Mouse (Mus musculus) megakaryocyte, embryonic 14.5 days (primary cell): ENCODE data around the gene Notch2.

Experiments
- FLI1 ChIP-seq: IDR thresholded peaks from 2 replicates; pipeline ENCODE4 v1.6.1; 2012; ENCODE audit warnings: low read length, inconsistent platforms, mixed read lengths
- GATA1 ChIP-seq: IDR thresholded peaks from 3 replicates; pipeline ENCODE4 v1.6.1; 2012; ENCODE audit warnings: mixed read lengths, low read length, inconsistent platforms, borderline replicate concordance

GRCm38 (mm10) chr3:98067852-98068491 is 54.6 kb downstream of the Notch2 start:
- no peak for TF ChIP-seq GATA1
- TF ChIP-seq FLI1 = no peak
